Mouse (Mus musculus) intestine, embryonic 15.5 days (tissue): ENCODE results near the gene Pacsin3. TPM values are rescaled to one million over a fixed set of nuclear protein-coding genes. Genes with fewer than 3 reads are reported as not detected.

Experiments used
- ATAC-seq: fragments of 200-750 bp; cut with Nextera tagmentation; 2 replicates; pipeline ENCODE4 v1.8.0; 2017; ENCODE audit warnings: moderate TSS enrichment, moderate library complexity
- H3K27ac ChIP-seq: fragments of 300-500 bp; sonication (generic); 2 replicates; pipeline ENCODE4 v1.5.1; 2015; ENCODE audit warnings: mild to moderate bottlenecking, inconsistent platforms
- H3K27me3 ChIP-seq: fragments of 300-500 bp; sonication (generic); replicated peaks from 2 replicates; pipeline ENCODE4 v1.6.1; 2015; ENCODE audit warnings: inconsistent platforms
- H3K36me3 ChIP-seq: fragments of 300-500 bp; sonication (generic); 2 replicates; pipeline ENCODE4 v1.6.1; 2015; ENCODE audit warnings: inconsistent platforms
- H3K4me1 ChIP-seq: fragments of 300-500 bp; sonication (generic); replicated peaks from 2 replicates; pipeline ENCODE4 v1.6.1; 2015; ENCODE audit warnings: inconsistent platforms
- H3K4me2 ChIP-seq: fragments of 300-500 bp; sonication (generic); replicated peaks from 2 replicates; pipeline ENCODE4 v1.6.1; 2015; ENCODE audit warnings: mild to moderate bottlenecking, inconsistent platforms
- H3K4me3 ChIP-seq: fragments of 300-500 bp; sonication (generic); replicated peaks from 2 replicates; pipeline ENCODE4 v1.5.1; 2015; ENCODE audit warnings: inconsistent platforms
- H3K9ac ChIP-seq: fragments of 300-500 bp; sonication (generic); 2 replicates; pipeline ENCODE4 v1.6.1; 2015; ENCODE audit warnings: inconsistent platforms
- H3K9me3 ChIP-seq: fragments of 300-500 bp; sonication (generic); 2 replicates; pipeline ENCODE4 v1.6.1; 2016; ENCODE audit warnings: inconsistent platforms
- WGBS: fragments of 180-500 bp; shearing (Covaris S2); methylation state at CpG from one replicate; pipeline ENCODE4 v1.1.7; 2015; 5-methylcytosine and 5-hydroxymethylcytosine counted together
- polyA plus RNA-seq: library from polyadenylated mRNA; unstranded; fragments of >200 nt; fragmentation: Nextera tagmentation; extraction: Ambion mirVana; gene quantifications from 2 replicates; pipeline ENCODE4 v1.2.1, GENCODE M21; 2015

Pacsin3 gene
- polyA plus RNA-seq, 1 experiment from 2014 or later = 22.3 TPM

DNA sequence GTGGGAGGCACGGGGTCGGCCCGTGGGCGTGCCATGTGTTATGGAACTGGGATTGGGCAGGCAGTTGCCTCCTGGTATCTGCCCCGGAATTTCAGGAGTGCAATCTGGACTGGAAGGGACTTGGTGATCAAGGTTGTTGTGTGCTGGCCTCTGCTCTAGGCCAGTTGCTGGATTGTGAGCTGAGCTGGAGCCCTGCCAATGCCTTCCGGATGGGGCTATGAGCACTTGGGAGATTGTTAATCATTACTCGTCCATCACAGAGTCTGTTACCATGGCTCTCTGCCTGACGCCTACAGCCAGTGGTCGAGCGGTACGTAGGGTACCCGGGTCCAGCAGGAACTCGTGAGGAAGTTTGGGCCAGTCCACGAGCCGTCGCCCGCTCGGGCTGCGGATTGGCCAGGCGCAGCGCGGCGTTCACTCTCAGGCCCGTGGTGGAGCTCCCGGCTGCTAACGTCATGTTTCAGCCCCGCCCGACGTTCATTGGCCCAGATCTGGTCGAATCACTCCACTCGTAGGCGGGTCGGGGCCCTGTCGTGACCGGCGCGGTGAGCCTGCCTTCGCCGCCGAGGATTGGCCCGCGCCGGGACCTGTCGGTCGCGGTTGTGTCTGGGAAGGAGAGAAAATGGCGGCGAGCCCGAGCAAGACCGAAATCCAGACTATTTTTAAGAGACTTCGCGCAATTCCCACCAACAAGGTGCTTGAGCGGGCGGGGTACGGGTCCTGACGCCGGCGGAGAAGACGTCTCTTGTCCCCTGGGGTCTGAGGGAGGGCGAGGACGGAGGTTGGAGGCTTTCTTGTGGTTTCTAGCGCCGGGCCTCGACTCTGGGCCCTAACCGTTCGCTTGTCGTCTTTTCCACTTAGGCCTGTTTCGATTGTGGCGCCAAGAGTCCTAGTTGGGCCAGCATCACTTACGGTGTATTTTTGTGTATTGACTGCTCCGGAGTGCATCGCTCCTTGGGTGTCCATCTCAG lies 9.2 kb downstream of the Pacsin3 start, which contains the start of gene Arfgap2:
Gene Arfgap2 (plus strand): TSS at position 264 of the 971 bp plus-strand sequence.
- WGBS = under 1% methylated on average over 72 of the region's 72 CpGs
- Histone ChIP-seq H3K4me1 (peaks cover 12% of the 10 kb centered on the region), H3K4me2 (peak within 1 kb of the TSS; percentile 81), H3K9me3 (no peaks in the 10 kb centered on the region), H3K9ac (peak within 1 kb of the TSS; percentile 90), H3K27ac (peak within 1 kb of the TSS; percentile 93), H3K27me3 (no peaks in the 10 kb centered on the region), H3K4me3 (peak within 1 kb of the TSS; percentile 81), H3K36me3 (peaks cover 30% of the 10 kb centered on the region)
- peak; percentile 99 for ATAC-seq

DNA sequence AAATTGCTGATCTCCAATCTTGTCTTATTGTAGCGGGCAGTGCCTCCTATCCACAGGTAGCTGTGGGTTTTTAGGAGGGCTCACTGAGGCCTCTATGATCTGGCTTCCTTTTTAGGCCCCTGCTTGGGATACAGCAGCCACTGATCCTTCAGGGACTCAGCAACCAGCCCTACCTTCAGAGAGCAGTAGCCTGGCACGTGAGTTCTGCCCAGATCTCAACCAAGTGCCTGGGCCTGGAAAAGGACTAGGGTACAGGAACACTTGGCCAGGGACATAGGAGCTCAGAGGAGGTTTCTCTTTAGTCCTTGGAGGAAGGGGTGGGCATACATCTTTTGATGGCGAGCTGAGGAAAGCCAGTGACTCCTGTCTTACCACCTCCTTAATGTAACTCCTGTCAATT lies 12.3 kb downstream of the Pacsin3 start:
- Histone ChIP-seq H3K36me3 (peaks cover 44% of the 10 kb centered on the region), H3K27me3 (no peaks in the 10 kb centered on the region), H3K9me3 (no peaks in the 10 kb centered on the region), H3K4me1 (peaks cover 12% of the 10 kb centered on the region), H3K9ac (no peak overlapping the region), H3K4me3 (no peak overlapping the region), H3K27ac (no peak overlapping the region), H3K4me2 (no peak overlapping the region)
- WGBS = 93% methylated on average over 3 of the region's 3 CpGs
- no peak for ATAC-seq

- Histone ChIP-seq H3K9me3 (no peaks in the 10 kb centered on the region), H3K4me2 (no peak overlapping the region), H3K27me3 (no peaks in the 10 kb centered on the region), H3K27ac (no peak overlapping the region), H3K4me3 (no peak overlapping the region), H3K9ac (no peak overlapping the region), H3K4me1 (peaks cover 12% of the 10 kb centered on the region), H3K36me3 (peaks cover 50% of the 10 kb centered on the region)
- no peak for ATAC-seq
- 52% methylated on average over 2 of the region's 2 CpGs for WGBS
Observed at GRCm38 (mm10) chr2:91268706-91269105, 13.0 kb downstream of the Pacsin3 start.

- Histone ChIP-seq H3K9me3 (no peaks in the 10 kb centered on the region), H3K4me1 (peaks cover 3% of the 10 kb centered on the region), H3K36me3 (peaks cover 56% of the 10 kb centered on the region), H3K4me3 (no peak overlapping the region), H3K4me2 (no peak overlapping the region), H3K9ac (no peak overlapping the region), H3K27ac (0 out of 2 replicates have a peak overlapping the region, but pooled peaks have one; percentile 22), H3K27me3 (no peaks in the 10 kb centered on the region)
- WGBS = 93% methylated on average over 8 of the region's 8 CpGs
- ATAC-seq = no peak
Observed at GRCm38 (mm10) chr2:91269687-91270133, 14.0 kb downstream of the Pacsin3 start.

GRCm38 (mm10) chr2:91278749-91279371 lies 23.1 kb downstream of the Pacsin3 start:
- no peak overlapping the region for H3K4me2 ChIP-seq
- H3K27me3 ChIP-seq = no peaks in the 10 kb centered on the region
- H3K36me3 ChIP-seq = peaks cover 20% of the 10 kb centered on the region
- H3K9me3 ChIP-seq = no peaks in the 10 kb centered on the region
- ATAC-seq = peak; percentile 71
- no peak overlapping the region for H3K27ac ChIP-seq
- 0 out of 2 replicates have a peak, but pooled peaks cover 3% of the 10 kb centered on the region for H3K4me1 ChIP-seq
- whole genome bisulfite sequencing = 39% methylated on average over 10 of the region's 10 CpGs
- no peak overlapping the region for H3K4me3 ChIP-seq
- H3K9ac ChIP-seq = no peak overlapping the region

DNA sequence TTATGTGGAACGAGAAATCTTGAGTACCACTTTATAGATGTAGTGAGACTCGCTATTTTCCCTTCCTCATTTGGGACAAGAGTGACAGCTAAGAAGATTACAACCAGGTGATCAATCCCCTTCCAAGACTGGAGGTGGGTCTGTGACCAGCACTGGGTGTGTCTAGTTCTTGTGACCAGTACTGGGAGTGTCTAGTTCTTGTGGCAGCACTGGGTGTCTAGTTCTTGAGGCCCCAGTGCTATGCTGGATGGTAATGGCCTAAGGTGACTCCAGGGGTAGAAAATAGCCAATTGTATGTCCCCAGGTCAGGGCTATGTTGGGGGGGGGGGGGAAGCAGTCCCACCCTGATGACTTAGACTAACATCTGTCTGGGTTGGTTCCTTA lies 23.6 kb downstream of the Pacsin3 start:
- no peak overlapping the region for H3K4me3 ChIP-seq
- H3K27ac ChIP-seq = no peak overlapping the region
- peaks cover 18% of the 10 kb centered on the region for H3K36me3 ChIP-seq
- 48% methylated on average over 2 of the region's 2 CpGs for WGBS
- H3K9me3 ChIP-seq = no peaks in the 10 kb centered on the region
- 0 out of 2 replicates have a peak, but pooled peaks cover 3% of the 10 kb centered on the region for H3K4me1 ChIP-seq
- no peaks in the 10 kb centered on the region for H3K27me3 ChIP-seq
- no peak overlapping the region; the same call in 1 of the 2 replicates for H3K4me2 ChIP-seq
- H3K9ac ChIP-seq = no peak overlapping the region
- ATAC-seq = peak; percentile 54

- ATAC-seq = peak; percentile 91
- Histone ChIP-seq H3K36me3 (no peaks in the 10 kb centered on the region), H3K4me3 (no peak overlapping the region), H3K9ac (no peak overlapping the region), H3K27me3 (no peaks in the 10 kb centered on the region), H3K4me1 (0 out of 2 replicates have a peak, but pooled peaks cover 3% of the 10 kb centered on the region), H3K27ac (peak overlapping the region; percentile 49), H3K4me2 (no peak overlapping the region), H3K9me3 (no peaks in the 10 kb centered on the region)
- 42% methylated on average over 5 of the region's 5 CpGs for WGBS
Observed at GRCm38 (mm10) chr2:91281366-91281765, 25.6 kb downstream of the Pacsin3 start.

DNA sequence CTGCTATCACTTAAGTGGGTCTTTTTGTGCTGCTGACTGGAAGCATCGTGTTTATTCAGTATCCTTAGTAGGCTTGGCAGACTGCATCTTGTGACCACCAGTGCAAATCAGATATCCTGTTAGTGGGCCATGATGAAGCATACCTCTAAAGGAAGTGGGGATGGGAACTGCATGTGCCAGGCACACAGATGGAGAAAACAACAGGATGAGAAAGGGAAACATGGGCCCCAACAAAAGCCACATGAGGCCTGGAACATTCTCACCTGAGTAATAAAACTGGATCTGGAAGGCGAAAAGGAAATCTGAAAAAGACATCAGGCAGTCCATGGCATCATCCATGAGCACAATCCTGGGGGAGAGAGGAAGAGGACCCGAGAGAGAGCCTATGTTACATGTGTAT lies 28.2 kb downstream of the Pacsin3 start:
- 0 out of 2 replicates have a peak, but pooled peaks cover 4% of the 10 kb centered on the region for H3K4me1 ChIP-seq
- no peak overlapping the region for H3K4me2 ChIP-seq
- 84% methylated on average over 3 of the region's 3 CpGs for WGBS
- H3K4me3 ChIP-seq = no peak overlapping the region
- H3K27ac ChIP-seq = peak overlapping the region; percentile 27; the same call in 1 of the 2 replicates
- H3K27me3 ChIP-seq = no peaks in the 10 kb centered on the region
- H3K36me3 ChIP-seq = no peaks in the 10 kb centered on the region
- H3K9ac ChIP-seq = no peak overlapping the region
- no peak for ATAC-seq
- H3K9me3 ChIP-seq = no peaks in the 10 kb centered on the region

- Histone ChIP-seq H3K4me3 (no peak overlapping the region), H3K4me2 (no peak overlapping the region), H3K4me1 (0 out of 2 replicates have a peak, but pooled peaks cover 4% of the 10 kb centered on the region), H3K27ac (peak overlapping the region; percentile 27; the same call in 1 of the 2 replicates), H3K27me3 (no peaks in the 10 kb centered on the region), H3K9me3 (no peaks in the 10 kb centered on the region), H3K36me3 (no peaks in the 10 kb centered on the region), H3K9ac (no peak overlapping the region)
- WGBS = 65% methylated on average over 13 of the region's 13 CpGs
- ATAC-seq = no peak
Observed at GRCm38 (mm10) chr2:91284375-91285199, 28.8 kb downstream of the Pacsin3 start.

- H3K4me2 ChIP-seq = no peak overlapping the region
- no peak overlapping the region for H3K27ac ChIP-seq
- no peaks in the 10 kb centered on the region for H3K9me3 ChIP-seq
- ATAC-seq = no peak; the same call in 1 of the 2 replicates
- H3K36me3 ChIP-seq = no peaks in the 10 kb centered on the region
- H3K4me3 ChIP-seq = no peak overlapping the region
- WGBS = 14% methylated on average over 7 of the region's 7 CpGs
- 0 out of 2 replicates have a peak, but pooled peaks cover 4% of the 10 kb centered on the region for H3K4me1 ChIP-seq
- H3K9ac ChIP-seq = no peak overlapping the region
- H3K27me3 ChIP-seq = no peaks in the 10 kb centered on the region
Observed at GRCm38 (mm10) chr2:91285885-91286505, 30.2 kb downstream of the Pacsin3 start.

DNA sequence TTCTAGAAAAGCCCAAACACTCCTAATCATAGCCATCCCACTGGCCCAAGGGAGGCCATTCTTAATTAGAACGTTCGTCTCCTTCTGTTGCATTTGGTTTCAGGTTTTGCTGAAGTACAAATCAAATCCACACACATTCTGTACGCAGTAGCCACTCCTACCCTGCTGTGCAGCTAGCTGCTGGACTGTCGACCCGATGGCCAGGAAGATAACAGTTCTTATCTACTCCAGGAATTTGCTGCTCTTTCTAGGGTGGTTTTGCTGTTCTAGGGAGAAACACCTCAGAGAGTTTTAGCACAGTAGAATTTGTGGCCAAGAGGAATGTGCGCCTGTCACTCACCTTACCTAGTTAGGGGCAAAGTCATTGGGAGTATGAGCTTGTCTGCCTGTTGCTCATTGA lies 31.8 kb downstream of the Pacsin3 start:
- Histone ChIP-seq H3K4me2 (0 out of 2 replicates have a peak overlapping the region, but pooled peaks have one; percentile 1), H3K27ac (0 out of 2 replicates have a peak overlapping the region, but pooled peaks have one; percentile 11), H3K27me3 (no peaks in the 10 kb centered on the region), H3K4me1 (0 out of 2 replicates have a peak, but pooled peaks cover 4% of the 10 kb centered on the region), H3K36me3 (no peaks in the 10 kb centered on the region), H3K4me3 (no peak overlapping the region), H3K9ac (no peak overlapping the region), H3K9me3 (no peaks in the 10 kb centered on the region)
- WGBS = 33% methylated on average over 6 of the region's 6 CpGs
- ATAC-seq = peak; percentile 50
